Mouse (Mus musculus) gastrocnemius, postnatal 14 days (tissue): ENCODE results near the gene Praf2. TPM values are rescaled to one million over a fixed set of nuclear protein-coding genes. Genes with fewer than 3 reads are reported as not detected.

Experiments used
- DNase-seq: peaks from one replicate; pipeline ENCODE4 v3.0.0; 2021; ENCODE audit warnings: mixed read lengths
- intact Hi-C: fragments of 180-260 bp; cut with DNase I; formaldehyde crosslinking; loops from one replicate; pipeline ENCODE4 v1.15.1; 2025; ENCODE audit warnings: low total_unique reads
- total RNA-seq, 2 experiments: library from RNA; stranded (reverse); gene quantifications; 2 replicates each; pipeline ENCODE4 v1.2.3; 2021

Gene Praf2
- total RNA-seq, 2 experiments from 2014 or later = 6.1 to 9.0 TPM

DNA sequence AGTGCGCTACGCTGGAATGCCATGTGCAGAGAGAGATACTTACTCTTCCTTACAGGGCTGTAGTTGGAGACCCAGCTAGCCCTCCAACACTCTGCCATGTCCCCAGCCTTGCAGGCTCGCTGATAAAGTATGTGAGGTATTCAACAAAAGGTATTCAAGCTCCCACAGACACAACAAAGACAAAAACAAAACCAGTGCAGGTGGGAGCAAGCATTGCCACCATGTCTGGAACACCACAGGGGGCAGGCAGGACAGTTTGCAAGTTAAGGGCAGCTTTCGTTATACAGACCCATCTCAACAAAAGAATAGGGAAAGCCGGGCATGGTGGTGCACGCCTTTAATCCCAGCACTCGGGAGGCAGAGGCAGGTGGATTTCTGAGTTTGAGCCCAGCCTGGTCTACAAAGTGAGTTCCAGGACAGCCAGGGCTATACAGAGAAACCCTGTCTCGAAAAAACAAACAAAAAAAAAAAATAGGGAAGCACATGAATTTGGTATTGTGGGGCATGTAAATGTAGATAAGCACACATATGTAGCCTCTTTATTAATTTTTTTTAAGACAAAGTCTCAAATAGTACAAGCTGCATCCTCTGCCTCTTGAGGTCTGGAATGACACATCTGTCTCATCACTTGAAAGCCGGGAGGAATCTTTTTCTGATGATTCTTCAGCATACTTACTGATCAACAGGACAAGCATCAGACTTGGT, 47.4 kb downstream of the Praf2 start:
- intact Hi-C loops = no loop called here
- DNase-seq = no peak

GRCm38 (mm10) chrX:7776329-7777082, 48.3 kb downstream of the Praf2 start:
- intact Hi-C loops = no loop called here
- DNase-seq = peak; percentile 36

DNA sequence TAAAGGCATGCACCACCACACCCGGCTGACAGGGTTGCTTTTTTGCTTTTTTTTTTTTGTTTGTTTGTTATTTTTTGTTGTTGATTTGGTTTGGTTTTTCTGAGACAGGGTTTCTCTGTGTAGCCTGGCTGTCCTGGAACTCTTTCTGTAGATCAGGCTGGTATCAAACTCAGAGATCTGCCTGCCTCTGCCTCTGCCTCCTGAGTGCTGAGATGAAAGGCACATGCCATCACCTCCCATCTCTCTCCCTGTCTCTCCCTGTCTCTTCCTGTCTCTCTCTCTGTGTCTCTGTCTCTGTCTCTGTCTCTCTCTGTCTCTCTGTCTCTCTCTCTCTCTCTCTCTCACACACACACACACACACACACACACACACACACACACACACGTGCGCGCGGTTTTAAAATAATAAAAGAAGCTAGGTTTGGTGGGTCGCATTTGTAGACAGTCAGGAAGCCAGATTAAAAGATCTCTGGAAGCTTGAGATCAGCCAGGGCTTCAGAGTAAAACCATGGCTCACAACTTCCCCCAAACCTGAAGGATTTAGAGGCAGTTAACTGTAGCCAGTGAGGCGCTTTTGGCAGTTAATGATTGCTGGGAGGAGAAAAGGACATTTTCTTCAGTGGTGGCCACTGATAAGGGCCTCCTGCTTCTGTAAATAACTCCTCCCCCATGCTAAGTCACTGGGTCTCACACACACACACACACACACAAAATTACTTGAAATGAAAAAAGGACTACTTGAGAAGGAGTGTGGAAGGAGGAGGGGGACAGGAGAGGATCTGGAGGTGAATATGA, 50.4 kb downstream of the Praf2 start:
- no peak for DNase-seq
- intact Hi-C loops = no loop called here

DNA sequence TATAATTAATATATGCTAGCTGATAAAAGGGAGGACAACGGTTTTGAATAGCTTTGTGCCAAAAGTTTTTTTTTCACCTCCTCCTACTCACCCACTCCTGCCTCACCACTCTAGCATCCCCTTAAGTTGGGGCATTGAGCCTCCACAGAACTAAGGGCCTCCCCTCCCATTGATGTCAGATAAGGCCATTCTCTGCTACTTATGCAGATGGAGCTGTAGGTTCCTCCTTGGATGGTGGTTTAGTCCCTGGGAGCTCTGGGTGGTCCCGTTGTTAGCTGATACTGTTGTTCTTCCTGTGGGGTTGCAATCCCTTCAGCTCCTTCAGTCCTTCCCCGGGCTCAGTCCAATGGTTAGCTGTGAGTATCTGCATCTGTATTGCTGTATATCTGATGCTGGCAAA, 51.1 kb downstream of the Praf2 start:
- no peak for DNase-seq
- intact Hi-C loops = no loop called here

Other genes starting within 250 kb of the Praf2 start
- under 1 TPM in 1 of 2 experiments, not detected in 1; 0.16 TPM for gene Foxp3, start 154.8 kb upstream of the Praf2 start, total RNA-seq
- gene Ppp1r3f, start 154.2 kb upstream of the Praf2 start, total RNA-seq = 1 to 10 TPM; 1.0 to 2.5 TPM
- gene Ccdc22, start 122.9 kb upstream of the Praf2 start, total RNA-seq = 10 to 100 TPM; 10.2 to 10.9 TPM
- gene Cacna1f, start 121.4 kb upstream of the Praf2 start, total RNA-seq = not detected
- 1 to 10 TPM in 1 of 2 experiments, under 1 TPM in 1; 0.86 to 1.4 TPM for gene Syp, start 90.0 kb upstream of the Praf2 start, total RNA-seq
- gene Prickle3, start 71.2 kb upstream of the Praf2 start, total RNA-seq = 10 to 100 TPM; 10.3 to 18.7 TPM
- 10 to 100 TPM; 40.3 to 50.8 TPM for gene Plp2, start 57.0 kb upstream of the Praf2 start, total RNA-seq
- gene Magix, start 47.2 kb upstream of the Praf2 start, total RNA-seq = 1 to 10 TPM; 4.4 to 6.4 TPM
- 10 to 100 TPM; 15.9 to 16.4 TPM for gene Gpkow, start 31.3 kb upstream of the Praf2 start, total RNA-seq
- 10 to 100 TPM; 20.4 to 22.8 TPM for gene Wdr45, start 14.1 kb upstream of the Praf2 start, total RNA-seq
- not detected for gene Gm45208, start 6.2 kb upstream of the Praf2 start, total RNA-seq
- 1 to 10 TPM in 1 of 2 experiments, under 1 TPM in 1; 0.86 to 1.8 TPM for gene Ccdc120, start 22.5 kb downstream of the Praf2 start, total RNA-seq
- 1 to 10 TPM; 8.8 to 9.7 TPM for gene Tfe3, start 34.1 kb downstream of the Praf2 start, total RNA-seq
- 10 to 100 TPM; 16.8 to 17.4 TPM for gene Gripap1, start 61.3 kb downstream of the Praf2 start, total RNA-seq
- under 1 TPM; 0.66 to 0.68 TPM for gene Kcnd1, start 93.8 kb downstream of the Praf2 start, total RNA-seq
- gene Otud5, start 112.9 kb downstream of the Praf2 start, total RNA-seq = 10 to 100 TPM; 16.8 to 19.1 TPM
- gene Pim2, start 149.8 kb downstream of the Praf2 start, total RNA-seq = 1 to 10 TPM; 1.1 to 1.2 TPM
- gene Slc35a2, start 155.6 kb downstream of the Praf2 start, total RNA-seq = 10 to 100 TPM in 1 of 2 experiments, 1 to 10 TPM in 1; 8.7 to 10.2 TPM
- gene Pqbp1, start 170.8 kb downstream of the Praf2 start, total RNA-seq = 10 to 100 TPM; 27.3 to 32.0 TPM
- 10 to 100 TPM; 43.9 to 44.8 TPM for gene Timm17b, start 170.9 kb downstream of the Praf2 start, total RNA-seq
- gene Gm10491, start 179.4 kb downstream of the Praf2 start, total RNA-seq = not detected
- not detected for gene Gm10490, start 181.1 kb downstream of the Praf2 start, total RNA-seq
- under 1 TPM in 1 of 2 experiments, not detected in 1; 0.14 TPM for gene Pcsk1n, start 191.4 kb downstream of the Praf2 start, total RNA-seq
- gene Eras, start 200.2 kb downstream of the Praf2 start, total RNA-seq = not detected
- 1 to 10 TPM; 5.0 to 5.5 TPM for gene Hdac6, start 219.4 kb downstream of the Praf2 start, total RNA-seq
- gene Gata1, start 249.6 kb downstream of the Praf2 start, total RNA-seq = under 1 TPM in 1 of 2 experiments, not detected in 1; 0.21 TPM